Mouse (Mus musculus) thymus, adult 2 months (tissue): Measurements from ENCODE around the gene Yap1.

Source experiments
- CTCF ChIP-seq: fragments of 200-500 bp; IDR thresholded peaks from 2 replicates; pipeline ENCODE4 v1.5.1; 2012; ENCODE audit warnings: mild to moderate bottlenecking, control low read depth, low read length, moderate library complexity, borderline replicate concordance; ENCODE audit not compliant: control insufficient read depth, poor library complexity, insufficient read depth; ENCODE audit errors: extremely low read depth
- POLR2A ChIP-seq: fragments of 200-500 bp; IDR thresholded peaks from 2 replicates; pipeline ENCODE4 v1.6.1; 2012; ENCODE audit warnings: mild to moderate bottlenecking, low read length, control low read depth, moderate library complexity; ENCODE audit not compliant: control insufficient read depth, poor library complexity, insufficient read depth; ENCODE audit errors: extremely low read depth

DNA sequence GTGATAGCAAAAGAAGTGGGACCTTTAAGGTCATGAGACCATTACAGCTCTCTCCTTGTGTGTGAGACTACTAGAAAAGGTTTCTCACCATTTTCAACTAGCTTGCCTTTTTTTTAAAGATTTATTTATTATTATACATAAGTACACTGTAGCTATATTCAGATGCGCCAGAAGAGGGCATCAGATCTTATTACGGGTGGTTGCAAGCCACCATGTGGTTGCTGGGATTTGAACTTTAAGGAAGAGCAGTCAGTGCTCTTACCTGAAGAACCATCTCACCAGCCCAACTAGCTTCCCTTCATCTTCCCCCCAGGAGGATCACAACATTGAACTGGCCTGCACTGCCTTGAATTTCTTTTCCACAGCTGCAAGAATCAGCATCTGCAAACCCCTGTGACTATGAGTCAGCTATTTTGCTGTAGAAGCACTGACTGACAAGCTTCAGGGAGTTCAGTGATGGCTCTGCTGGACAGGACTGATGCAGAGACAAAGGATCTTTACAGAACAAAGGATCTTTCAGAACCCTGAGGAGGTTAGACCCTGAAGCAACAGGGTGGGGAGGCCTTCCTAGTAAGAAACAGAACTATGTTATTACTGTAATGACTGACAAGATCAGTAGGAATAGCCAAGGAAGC, 96.9 kb downstream of the Yap1 start:
- TF ChIP-seq CTCF: no peak
- TF ChIP-seq POLR2A: no peak
